Mouse (Mus musculus): ENCODE results near the gene 1700013G24Rik. TPM values are rescaled to one million over a fixed set of nuclear protein-coding genes. Genes with fewer than 3 reads are reported as not detected.
A peak's percentile ranks its signal among the peaks of the same experiment; 100 is the strongest.

The 1700013G24Rik gene
- polyA plus RNA-seq, 1 experiment, result not detected

DNA sequence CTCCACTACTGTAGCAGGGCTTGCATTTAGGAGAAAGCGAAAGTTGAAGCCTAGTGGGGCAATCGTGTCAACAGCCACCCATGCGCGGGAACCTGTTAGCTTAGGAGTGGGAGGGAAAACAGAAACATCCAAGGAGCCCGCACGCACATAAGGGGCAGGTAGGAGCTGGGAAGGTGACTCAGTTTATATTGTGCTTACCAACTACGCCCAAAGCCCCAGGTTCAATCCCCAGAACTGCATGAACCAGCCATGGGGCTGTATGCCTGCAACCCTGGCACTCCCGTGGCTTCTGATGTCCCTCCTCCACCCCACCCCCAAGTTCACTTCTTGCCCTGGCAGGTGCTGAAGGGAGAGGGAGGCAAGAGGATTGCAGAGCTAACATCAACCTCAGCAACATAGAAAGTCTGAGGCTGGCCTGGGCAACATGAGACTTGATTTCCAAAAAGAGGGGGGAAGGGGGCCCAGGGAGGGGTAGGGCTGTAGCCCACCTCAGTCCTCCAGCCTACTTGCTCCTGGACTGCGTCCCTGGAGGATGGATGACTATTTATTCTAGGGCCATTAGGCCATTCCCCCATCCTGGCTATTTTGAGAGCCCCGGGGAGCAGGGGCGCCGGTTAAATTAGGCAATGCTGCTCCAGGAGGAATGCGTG is 28.4 kb downstream of the 1700013G24Rik start:
- Histone ChIP-seq H3K4me1 (ENCODE audit: control insufficient read depth, insufficient read depth, low read length) (peaks cover 55% of the 10 kb centered on the region), H3K4me3 (ENCODE audit: insufficient read depth, low read length) (no peak overlapping the region), H3K27ac (ENCODE audit: insufficient read depth, low read length) (0 out of 2 replicates have a peak overlapping the region, but pooled peaks have one; percentile 7)
- TF ChIP-seq POLR2A (IDR thresholded peaks at IDR 0.05; ENCODE audit: low read depth, low read length) (no peak), CTCF (IDR thresholded peaks at IDR 0.05; ENCODE audit: borderline replicate concordance, insufficient read depth, low read length) (no peak)

GRCm38 (mm10) chr4:137483871-137484270 is 30.8 kb downstream of the 1700013G24Rik start:
- Histone ChIP-seq H3K4me1 (ENCODE audit: control insufficient read depth, insufficient read depth, low read length) (peaks cover 56% of the 10 kb centered on the region), H3K27ac (ENCODE audit: insufficient read depth, low read length) (peak overlapping the region; percentile 99; the same call in 1 of the 2 replicates), H3K4me3 (ENCODE audit: insufficient read depth, low read length) (no peak overlapping the region)
- TF ChIP-seq POLR2A (IDR thresholded peaks at IDR 0.05; ENCODE audit: low read depth, low read length) (no peak), CTCF (IDR thresholded peaks at IDR 0.05; ENCODE audit: borderline replicate concordance, insufficient read depth, low read length) (no peak)

GRCm38 (mm10) chr4:137484586-137484985 is 31.5 kb downstream of the 1700013G24Rik start:
- TF ChIP-seq POLR2A (IDR thresholded peaks at IDR 0.05; ENCODE audit: low read depth, low read length), result no peak
- no peak for TF ChIP-seq CTCF (IDR thresholded peaks at IDR 0.05; ENCODE audit: borderline replicate concordance, insufficient read depth, low read length)
- Histone ChIP-seq H3K4me1 (ENCODE audit: control insufficient read depth, insufficient read depth, low read length) (peaks cover 53% of the 10 kb centered on the region), H3K4me3 (ENCODE audit: insufficient read depth, low read length) (no peak overlapping the region), H3K27ac (ENCODE audit: insufficient read depth, low read length) (peak overlapping the region; percentile 99; the same call in 1 of the 2 replicates)

DNA sequence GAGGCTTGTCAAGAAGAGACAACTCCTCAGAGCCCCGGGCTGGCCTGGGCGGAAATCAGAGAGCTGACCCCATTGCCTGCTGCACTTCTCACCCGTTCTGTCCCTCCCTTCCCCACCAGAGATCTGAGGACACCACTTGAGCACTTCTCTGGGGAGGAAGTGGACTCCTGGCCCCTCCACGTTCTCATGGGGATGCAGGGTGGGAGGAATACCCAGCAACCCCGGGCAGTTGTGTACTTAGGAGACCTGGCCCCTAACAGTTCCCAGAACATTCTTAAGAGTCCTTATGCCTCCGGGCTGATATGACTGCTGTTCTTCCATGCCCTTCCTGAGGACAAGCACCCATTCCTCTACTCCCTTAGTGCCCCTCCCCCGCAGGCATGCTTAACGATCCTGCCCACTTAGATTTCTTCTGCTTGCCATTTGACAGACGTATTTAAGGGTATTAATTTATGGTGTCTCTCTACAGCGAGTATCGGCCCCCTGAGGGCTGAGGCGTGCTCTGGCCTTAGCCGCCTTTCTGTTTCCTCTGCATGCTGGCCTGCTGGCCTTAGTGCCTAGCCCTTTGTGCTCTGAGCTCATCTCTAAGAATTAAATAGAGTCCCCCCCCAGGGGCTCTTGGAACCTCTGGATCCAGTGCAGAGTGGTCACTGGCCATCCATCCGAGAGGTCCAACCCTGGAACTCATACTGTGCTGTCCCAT is 32.3 kb downstream of the 1700013G24Rik start:
- Histone ChIP-seq H3K4me3 (ENCODE audit: insufficient read depth, low read length) (no peak overlapping the region), H3K27ac (ENCODE audit: insufficient read depth, low read length) (peak overlapping the region; percentile 99), H3K4me1 (ENCODE audit: control insufficient read depth, insufficient read depth, low read length) (peaks cover 57% of the 10 kb centered on the region)
- TF ChIP-seq POLR2A (IDR thresholded peaks at IDR 0.05; ENCODE audit: low read depth, low read length) (no peak), CTCF (IDR thresholded peaks at IDR 0.05; ENCODE audit: borderline replicate concordance, insufficient read depth, low read length) (no peak)

- TF ChIP-seq POLR2A (IDR thresholded peaks at IDR 0.05; ENCODE audit: low read depth, low read length) (no peak), CTCF (IDR thresholded peaks at IDR 0.05; ENCODE audit: borderline replicate concordance, insufficient read depth, low read length) (no peak)
- Histone ChIP-seq H3K27ac (ENCODE audit: insufficient read depth, low read length) (peak overlapping the region; percentile 99), H3K4me3 (ENCODE audit: insufficient read depth, low read length) (no peak overlapping the region), H3K4me1 (ENCODE audit: control insufficient read depth, insufficient read depth, low read length) (peaks cover 54% of the 10 kb centered on the region)
These were observed 33.3 kb downstream of the 1700013G24Rik start for GRCm38 (mm10) chr4:137486081-137487014.

GRCm38 (mm10) chr4:137487286-137488000 is 34.4 kb downstream of the 1700013G24Rik start:
- TF ChIP-seq POLR2A (IDR thresholded peaks at IDR 0.05; ENCODE audit: low read depth, low read length), result 0 out of 2 replicates have a peak, but pooled peaks have one; percentile 32
- TF ChIP-seq CTCF (IDR thresholded peaks at IDR 0.05; ENCODE audit: borderline replicate concordance, insufficient read depth, low read length), result no peak
- Histone ChIP-seq H3K4me1 (ENCODE audit: control insufficient read depth, insufficient read depth, low read length) (peaks cover 50% of the 10 kb centered on the region), H3K4me3 (ENCODE audit: insufficient read depth, low read length) (no peak overlapping the region), H3K27ac (ENCODE audit: insufficient read depth, low read length) (peak overlapping the region; percentile 99)

DNA sequence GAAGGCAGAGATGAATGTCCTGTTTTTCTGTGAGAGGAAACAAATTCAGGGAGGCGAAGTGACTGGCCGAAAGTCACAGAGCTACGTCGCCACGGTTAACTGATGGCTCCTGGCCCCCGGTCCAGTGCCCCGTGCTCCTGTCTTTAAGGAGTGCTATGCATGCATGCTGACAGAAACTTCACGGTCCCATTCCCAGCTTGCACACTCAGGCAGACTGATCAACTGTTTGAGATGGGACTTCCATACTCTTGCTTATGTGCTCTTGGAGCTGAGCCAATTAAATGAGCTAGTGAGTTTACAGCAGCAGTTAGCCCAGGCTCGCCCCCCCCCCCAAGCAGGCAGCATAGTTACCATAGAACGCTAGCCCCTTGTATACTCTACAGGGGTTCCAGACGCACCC is 35.0 kb downstream of the 1700013G24Rik start:
- TF ChIP-seq CTCF (IDR thresholded peaks at IDR 0.05; ENCODE audit: borderline replicate concordance, insufficient read depth, low read length) (no peak), POLR2A (IDR thresholded peaks at IDR 0.05; ENCODE audit: low read depth, low read length) (no peak)
- peak overlapping the region; percentile 99 for H3K27ac ChIP-seq (ENCODE audit: insufficient read depth, low read length)
- peaks cover 52% of the 10 kb centered on the region for H3K4me1 ChIP-seq (ENCODE audit: control insufficient read depth, insufficient read depth, low read length)
- H3K4me3 ChIP-seq (ENCODE audit: insufficient read depth, low read length), result no peak overlapping the region

- peak overlapping the region; percentile 99 for H3K27ac ChIP-seq (ENCODE audit: insufficient read depth, low read length)
- TF ChIP-seq POLR2A (IDR thresholded peaks at IDR 0.05; ENCODE audit: low read depth, low read length) (0 out of 2 replicates have a peak, but pooled peaks have one; percentile 3), CTCF (IDR thresholded peaks at IDR 0.05; ENCODE audit: borderline replicate concordance, insufficient read depth, low read length) (no peak; the same call in 1 of the 2 replicates)
- H3K4me1 ChIP-seq (ENCODE audit: control insufficient read depth, insufficient read depth, low read length), result peaks cover 54% of the 10 kb centered on the region
- H3K4me3 ChIP-seq (ENCODE audit: insufficient read depth, low read length), result no peak overlapping the region
These were observed 35.7 kb downstream of the 1700013G24Rik start for GRCm38 (mm10) chr4:137488571-137489303.

All from embryonic fibroblast, embryonic 13.5 days (primary cell).